Mouse (Mus musculus): ENCODE measurements around the gene Ntn5.
"Not testable (repeated sequence)": the region's sequence is repeated elsewhere in the genome, so short reads cannot be mapped to it uniquely, and the experiment has no call there.

The Ntn5 gene

GRCm38 (mm10) chr7:45660746-45661478 is 22.9 kb upstream of the Ntn5 start:
- no peak for DNase-seq (ENCODE audit: low spot score in 2 of 2)

DNA sequence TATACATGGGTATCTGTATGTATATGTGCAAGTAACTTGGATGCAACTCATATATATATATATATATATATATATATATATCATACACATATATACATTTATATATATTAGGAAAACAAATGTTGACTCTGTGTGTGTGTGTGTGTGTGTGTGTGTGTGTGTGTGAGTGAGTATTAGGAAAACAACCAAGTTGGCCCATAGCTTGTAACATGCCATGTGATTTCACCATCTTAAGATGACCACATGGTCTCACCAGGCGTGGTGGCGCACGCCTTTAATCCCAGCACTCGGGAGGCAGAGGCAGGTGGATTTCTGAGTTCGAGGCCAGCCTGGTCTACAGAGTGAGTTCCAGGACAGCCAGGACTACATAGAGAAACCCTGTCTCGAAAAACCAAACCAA is 22.1 kb upstream of the Ntn5 start:
- not testable (repeated sequence) for DNase-seq (ENCODE audit: low spot score in 2 of 2)

- DNase-seq (ENCODE audit: low spot score in 2 of 2), result no peak
These were observed 18.3 kb upstream of the Ntn5 start for GRCm38 (mm10) chr7:45665303-45666138.

- no peak for DNase-seq (ENCODE audit: low spot score in 2 of 2)
These were observed 17.7 kb upstream of the Ntn5 start, which contains the start of gene Fut2 for GRCm38 (mm10) chr7:45666161-45666560. Gene Fut2 (minus strand): TSS chr7:45666394.

- DNase-seq (ENCODE audit: low spot score in 2 of 2), result no peak
These were observed 16.1 kb upstream of the Ntn5 start for GRCm38 (mm10) chr7:45667761-45668160.

GRCm38 (mm10) chr7:45668921-45669320 is 14.9 kb upstream of the Ntn5 start:
- DNase-seq (ENCODE audit: low spot score in 2 of 2), result no peak

- DNase-seq (ENCODE audit: low spot score in 2 of 2), result no peak
These were observed 6.1 kb upstream of the Ntn5 start for GRCm38 (mm10) chr7:45677627-45678295.

DNA sequence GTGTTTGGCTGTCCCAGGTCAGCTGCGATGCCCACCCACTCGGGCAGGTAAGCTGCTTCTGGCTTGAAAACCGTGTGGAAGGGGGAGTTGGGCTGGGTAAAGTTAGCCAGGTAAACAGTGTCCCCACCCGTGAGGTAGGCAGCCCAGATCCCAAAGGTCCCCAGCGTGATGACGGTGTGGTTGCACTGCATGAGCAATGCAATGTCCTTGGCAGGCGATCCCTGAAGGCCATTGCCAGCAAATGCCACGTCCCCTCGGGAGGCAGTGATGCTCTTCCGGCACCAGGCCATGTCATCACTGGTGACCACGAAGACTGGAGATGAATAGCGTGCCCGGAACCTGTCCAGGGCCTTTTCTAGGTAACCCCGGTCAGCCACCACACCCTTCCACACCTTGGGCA is 5.3 kb upstream of the Ntn5 start:
- DNase-seq (ENCODE audit: low spot score in 2 of 2), result no peak

DNA sequence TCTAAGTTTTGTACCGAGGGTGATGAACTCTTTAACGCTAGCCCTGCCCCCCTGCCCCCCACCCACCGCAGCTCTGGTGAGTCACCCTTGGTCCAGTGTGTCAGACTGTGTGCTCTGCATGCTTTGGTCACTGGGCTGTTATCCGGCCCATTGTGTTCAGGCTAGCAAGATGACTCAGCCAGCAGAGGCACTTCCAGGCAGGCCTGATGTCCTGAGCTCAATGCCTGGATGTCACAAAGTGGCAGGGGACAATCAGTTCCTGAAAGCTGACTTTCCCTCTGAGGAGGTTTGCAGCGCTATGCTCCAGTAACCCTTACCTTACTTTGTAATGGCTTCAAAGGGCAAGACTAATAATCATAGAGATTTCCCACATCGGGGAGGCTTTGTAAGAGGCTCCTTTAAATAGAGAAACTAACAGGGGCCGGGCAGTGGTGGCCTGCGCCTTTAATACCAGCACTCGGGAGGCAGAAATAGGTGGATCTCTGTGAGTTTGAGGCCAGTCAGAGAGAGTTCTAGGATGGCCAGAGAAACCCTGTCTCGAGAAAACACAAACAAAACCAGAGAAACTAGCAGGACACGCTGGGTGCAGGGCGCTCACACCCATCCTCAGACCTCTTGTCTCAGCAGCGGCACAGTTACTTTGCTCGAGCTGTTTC is 3.7 kb upstream of the Ntn5 start:
- DNase-seq (ENCODE audit: low spot score in 2 of 2), result no peak

- no peak for DNase-seq (ENCODE audit: low spot score in 2 of 2)
These were observed 2.6 kb upstream of the Ntn5 start for GRCm38 (mm10) chr7:45681046-45681736.

- peak in 1 of 2 experiments; percentile 85 for DNase-seq (ENCODE audit: low spot score in 2 of 2)
These were observed 1.4 kb upstream of the Ntn5 start for GRCm38 (mm10) chr7:45682144-45683126.

- DNase-seq (ENCODE audit: low spot score in 2 of 2), result no peak
These were observed 2.0 kb downstream of the Ntn5 start for GRCm38 (mm10) chr7:45685811-45686210.

DNA sequence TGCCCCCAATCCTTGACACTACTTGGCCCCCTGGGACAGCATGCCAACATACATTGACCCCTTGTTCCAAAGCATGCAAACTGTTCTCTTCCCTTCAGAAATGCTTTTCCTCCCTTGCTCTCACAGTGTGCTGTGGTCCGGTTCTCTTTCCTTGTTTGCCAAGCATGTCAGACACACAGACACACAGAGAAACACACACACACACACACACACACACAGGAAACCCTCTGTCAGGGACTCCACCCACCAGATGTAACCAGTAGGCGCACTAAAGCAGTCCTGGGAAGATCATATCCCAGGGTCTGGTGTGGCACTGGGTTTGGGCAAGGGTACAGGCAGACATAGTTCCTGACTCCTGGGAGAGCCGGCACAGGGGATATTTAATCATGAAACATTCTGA is 3.0 kb downstream of the Ntn5 start:
- no peak for DNase-seq (ENCODE audit: low spot score in 2 of 2)

- DNase-seq (ENCODE audit: low spot score in 2 of 2), result no peak
These were observed 5.3 kb downstream of the Ntn5 start for GRCm38 (mm10) chr7:45689099-45689498.

DNA sequence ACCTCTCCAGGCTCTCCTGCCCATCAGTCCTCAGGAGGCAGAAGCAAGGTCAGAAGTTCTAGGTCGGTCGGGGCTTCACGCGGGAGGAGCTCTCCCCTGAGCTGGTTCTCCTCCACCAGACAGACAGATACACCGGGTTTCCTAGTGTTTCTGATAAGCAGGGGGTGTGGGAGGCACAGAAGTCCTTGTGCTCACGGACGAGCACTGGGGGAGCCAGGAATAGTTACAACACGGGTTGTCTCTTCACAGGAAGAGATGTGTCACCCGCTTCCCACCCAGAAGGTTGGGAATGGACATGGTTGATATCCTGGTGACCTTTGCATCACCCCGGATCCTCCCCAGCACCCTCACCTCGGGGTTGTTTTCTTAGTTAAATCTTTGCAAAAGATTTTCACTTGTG is 6.0 kb downstream of the Ntn5 start:
- DNase-seq (ENCODE audit: low spot score in 2 of 2), result no peak

DNA sequence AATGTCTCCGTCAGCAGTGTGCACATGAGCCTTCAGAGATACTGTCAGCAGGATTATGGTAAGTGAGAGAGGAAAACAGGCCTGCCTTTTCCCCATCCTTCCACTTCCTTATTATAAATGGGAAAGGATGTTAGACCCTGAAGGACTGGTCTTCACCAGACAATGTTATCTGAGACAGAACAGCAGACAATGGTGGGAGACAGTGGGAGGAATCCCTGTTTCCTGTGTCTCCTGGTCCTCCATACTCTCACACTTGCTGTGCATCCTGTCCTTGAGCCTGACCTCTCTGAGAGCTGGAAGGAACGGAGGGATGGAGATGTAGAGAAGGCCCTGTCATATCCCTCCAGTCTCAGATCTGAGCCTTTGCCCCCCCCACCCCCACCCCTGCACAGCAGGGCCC is 8.5 kb downstream of the Ntn5 start:
- DNase-seq (ENCODE audit: low spot score in 2 of 2), result no peak

DNA sequence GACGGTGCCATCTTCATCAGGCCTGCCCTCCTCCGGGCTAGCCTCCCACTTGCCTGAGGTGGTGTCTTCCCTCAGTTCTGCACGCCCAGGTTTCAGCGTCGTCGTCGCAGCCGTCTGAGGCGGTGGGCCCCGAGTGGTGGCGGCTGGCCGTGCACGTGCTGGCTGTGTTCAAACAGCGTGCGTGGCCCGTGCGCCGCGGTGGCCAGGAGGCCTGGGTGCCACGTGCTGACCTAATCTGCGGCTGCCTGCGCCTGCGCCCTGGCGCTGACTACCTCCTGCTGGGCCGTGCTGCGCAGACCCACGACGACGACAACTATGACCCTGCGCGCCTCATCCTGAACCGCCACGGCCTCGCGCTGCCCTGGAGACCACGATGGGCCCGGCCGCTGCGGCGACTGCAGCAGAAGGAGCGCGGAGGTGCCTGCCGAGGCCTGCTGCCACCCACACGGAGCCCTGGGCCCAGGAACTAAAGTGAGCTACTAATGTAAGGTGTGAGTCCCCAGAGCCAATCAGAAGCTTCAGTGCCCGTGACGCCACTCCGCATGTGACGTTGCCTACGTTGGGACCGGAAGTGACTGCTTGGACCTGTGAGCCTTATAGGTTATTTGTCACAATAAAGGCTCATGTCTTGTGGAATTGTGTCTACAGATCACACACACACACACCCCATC is 10.2 kb downstream of the Ntn5 start, which contains the start of gene Sec1:
Gene Sec1, minus strand, starts transcription at position 482 of the 671 bp plus-strand sequence.
- DNase-seq (ENCODE audit: low spot score in 2 of 2), result no peak

DNA sequence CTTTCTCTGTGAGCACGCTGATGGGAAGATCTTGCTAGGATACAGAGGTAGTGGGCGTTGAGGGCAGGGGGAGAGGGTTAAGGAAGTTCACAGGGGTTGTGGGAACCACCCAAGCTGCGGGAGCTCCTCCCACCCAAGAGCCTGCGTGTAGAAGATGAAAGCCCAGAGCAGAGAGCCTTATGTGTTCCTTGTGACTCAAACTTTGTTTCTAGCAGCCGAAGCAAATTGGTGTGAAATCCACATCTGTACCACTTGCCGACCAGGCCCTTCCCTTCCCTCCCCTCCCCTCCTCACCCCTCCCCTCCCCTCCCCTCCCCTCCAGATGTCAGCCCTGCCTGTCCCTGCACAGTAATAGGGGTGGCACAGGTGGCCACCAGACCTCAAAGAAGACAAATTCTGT is 11.3 kb downstream of the Ntn5 start:
- no peak for DNase-seq (ENCODE audit: low spot score in 2 of 2)

GRCm38 (mm10) chr7:45697894-45698293 is 14.1 kb downstream of the Ntn5 start:
- no peak for DNase-seq (ENCODE audit: low spot score in 2 of 2)

Data from left cerebral cortex, adult 9 months (tissue).